ENCODE assay signal across 24 mouse cellular contexts in genomic region chr3:146152913-146153312, GRCm38 (mm10). TPM values are rescaled to one million over a fixed set of nuclear protein-coding genes. Genes with fewer than 3 reads are reported as not detected.
DNase-seq lines count a peak whose midpoint lies in the region; TF ChIP-seq lines count a peak whose summit lies in the region.
"Had no signal": no experiment of that assay in that cellular context is flagged by ENCODE, and none has a peak within 500 bp of the region (broad histone marks: within the 10 kb centered on the region; RNA-seq: fewer than 3 reads in every experiment).

No protein-coding gene starts in this region.

- H3K9ac ChIP-seq in CH12.LX (ENCODE audit: insufficient read depth, low read depth): no peak overlapping the region; the same call in 1 of the 2 replicates
- H3K9ac ChIP-seq: embryonic facial prominence, embryonic 12.5 days; forebrain, embryonic 13.5 days; forebrain, embryonic 15.5 days; forebrain, postnatal 0 days had no signal

- H3K9me3 ChIP-seq in CH12.LX (replicated peaks; ENCODE audit: low read length): no peaks in the 10 kb centered on the region
- H3K9me3 ChIP-seq: embryonic facial prominence, embryonic 10.5 days; embryonic facial prominence, embryonic 12.5 days; forebrain, embryonic 13.5 days; forebrain, embryonic 15.5 days had no signal

- no peak for TF ChIP-seq CTCF in spleen, adult 2 months (IDR thresholded peaks at IDR 0.05; ENCODE audit: extremely low read depth, insufficient read depth, insufficient read length, insufficient replicate concordance)
- TF ChIP-seq CTCF in CH12.LX (conservative IDR thresholded peaks at IDR 0.05 in 1 of 2, IDR thresholded peaks at IDR 0.05 in 1 of 2; ENCODE audit: low read depth in 2 of 2, low read length in 2 of 2): no peak

- H3K36me3 ChIP-seq in spleen, adult 2 months (ENCODE audit: control insufficient read depth, insufficient read depth, low read length): no peaks in the 10 kb centered on the region
- H3K36me3 ChIP-seq in CH12.LX (replicated peaks in 1 of 2; ENCODE audit: control insufficient read depth in 1 of 2, insufficient read depth in 1 of 2, low read length in 1 of 2): no peaks in the 10 kb centered on the region
- H3K36me3 ChIP-seq in macrophage (ENCODE audit: inconsistent target): no peaks in the 10 kb centered on the region
- H3K36me3 ChIP-seq in splenic B cell, adult 2 months (ENCODE audit: control insufficient read depth, insufficient read depth, low read length, poor library complexity, severe bottlenecking): no peaks in the 10 kb centered on the region
- H3K36me3 ChIP-seq: embryonic facial prominence, embryonic 10.5 days; embryonic facial prominence, embryonic 12.5 days; forebrain, embryonic 15.5 days had no signal

- dilution Hi-C loops in CH12.LX (cut with MboI; ENCODE audit: extremely low pct_ligation_motif_present, extremely low pct_unique_long_range_greater_than_20kb, low sequenced_read_pairs): no loop called here

- H3K4me2 ChIP-seq in CH12.LX (ENCODE audit: insufficient read depth, low read depth, poor library complexity, severe bottlenecking): peak overlapping the region; percentile 57
- H3K4me2 ChIP-seq: forebrain, embryonic 13.5 days; forebrain, embryonic 15.5 days had no signal

- WGBS in spleen, adult 2 months: 45% methylated on average over 2 of the region's 2 CpGs
- 100% methylated on average over 2 of the region's 2 CpGs for WGBS in macrophage (ENCODE audit: missing documents)

- H3K79me2 ChIP-seq in CH12.LX (replicated peaks; ENCODE audit: control insufficient read depth, extremely low read depth, insufficient read depth, poor library complexity, severe bottlenecking): peaks cover 30% of the 10 kb centered on the region
- H3K79me2 ChIP-seq in macrophage (ENCODE audit: inconsistent target): peaks cover 73% of the 10 kb centered on the region

- no peaks in the 10 kb centered on the region for H3K27me3 ChIP-seq in spleen, adult 2 months (ENCODE audit: control insufficient read depth, insufficient read depth, low read length)
- H3K27me3 ChIP-seq in CH12.LX (replicated peaks): no peaks in the 10 kb centered on the region
- no peaks in the 10 kb centered on the region for H3K27me3 ChIP-seq in splenic B cell, adult 2 months (ENCODE audit: control insufficient read depth, insufficient read depth, low read length, poor library complexity, severe bottlenecking)

- TF ChIP-seq EP300 in CH12.LX (IDR thresholded peaks at IDR 0.05; ENCODE audit: low read length): no peak

- in situ Hi-C loops in CH12.LX (cut with MboI; ENCODE audit: low pct_ligation_motif_present, low pct_unique_long_range_greater_than_20kb, low sequenced_read_pairs): no loop called here

- intact Hi-C loops in gastrocnemius, postnatal 36 days (cut with DNase I): no loop called here

- no peak overlapping the region for H3K4me3 ChIP-seq in spleen, adult 2 months (ENCODE audit: extremely low read depth, insufficient read depth, insufficient read length)
- H3K4me3 ChIP-seq in CH12.LX (replicated peaks in 1 of 3; ENCODE audit: low read depth in 2 of 3, low read length in 2 of 3, poor library complexity in 1 of 3): peak overlapping the region in 2 of 3 experiments; percentile 2 to 19
- H3K4me3 ChIP-seq in macrophage (ENCODE audit: inconsistent target): no peak overlapping the region
- H3K4me3 ChIP-seq: embryonic facial prominence, embryonic 10.5 days; embryonic facial prominence, embryonic 12.5 days; forebrain, embryonic 13.5 days; forebrain, embryonic 15.5 days had no signal

- DNase-seq in spleen, adult 2 months (ENCODE audit: low read depth in 1 of 2, low spot score in 2 of 2): no peak
- no peak for DNase-seq in spleen, adult 18-20 months
- peak; percentile 74 for DNase-seq in CH12.LX (ENCODE audit: extremely low read depth)
- DNase-seq in splenic B cell, adult 2 months (ENCODE audit: low read depth, low spot score): peak; percentile 45
- DNase-seq in gastrocnemius, postnatal 36 days: no peak
- no peak for DNase-seq in yolk sac, embryonic 10.5 days (ENCODE audit: low spot score)
- no peak for DNase-seq in layer of hippocampus, adult 8-10 months (ENCODE audit: low spot score in 2 of 2)
- DNase-seq: adrenal gland, adult 2 months; adrenal gland, postnatal 10 days; adrenal gland, postnatal 25 days; cerebellum, adult 11-12 months; cerebellum, adult 2 months; cerebellum, adult 9-10 months; cerebellum, postnatal 10 days; cerebellum, postnatal 25 days; forebrain, postnatal 0 days had no signal

- peaks cover 29% of the 10 kb centered on the region for H3K4me1 ChIP-seq in spleen, adult 2 months (ENCODE audit: control insufficient read depth, insufficient read depth, insufficient read length)
- peaks cover 16 to 79% of the 10 kb centered on the region in 2 experiments for H3K4me1 ChIP-seq in CH12.LX (ENCODE audit: control insufficient read depth in 1 of 2, insufficient read depth in 2 of 2)

- peak overlapping the region; percentile 33; the same call in 1 of the 2 replicates for H3K27ac ChIP-seq in spleen, adult 2 months (ENCODE audit: insufficient read depth, low read length)
- H3K27ac ChIP-seq in CH12.LX (ENCODE audit: insufficient read depth, low read depth): peak overlapping the region; percentile 80
- peak overlapping the region; percentile 91 for H3K27ac ChIP-seq in macrophage
- H3K27ac ChIP-seq: embryonic facial prominence, embryonic 10.5 days; embryonic facial prominence, embryonic 12.5 days; forebrain, embryonic 13.5 days; forebrain, embryonic 15.5 days had no signal

- no peak for TF ChIP-seq POLR2A in spleen, adult 2 months (IDR thresholded peaks at IDR 0.05; ENCODE audit: low read depth, low read length)
- TF ChIP-seq POLR2A in CH12.LX (IDR thresholded peaks at IDR 0.05; ENCODE audit: low read depth, low read length): no peak

- TF ChIP-seq RAD21 in CH12.LX (IDR thresholded peaks at IDR 0.05; ENCODE audit: low read depth, low read length): no peak

TF ChIP-seq in CH12.LX, 34 proteins besides CTCF, POLR2A, EP300 and RAD21 (continues in another document):
- TF ChIP-seq ETS1 (conservative IDR thresholded peaks at IDR 0.05; ENCODE audit: low read depth, low read length) (peak; percentile 47), E2F4 (IDR thresholded peaks at IDR 0.05; ENCODE audit: insufficient replicate concordance, low read depth, low read length) (no peak), JUN (IDR thresholded peaks at IDR 0.05; ENCODE audit: insufficient read depth, low read depth, low read length) (no peak), MYC (IDR thresholded peaks at IDR 0.05; ENCODE audit: low read depth, low read length) (peak; percentile 97), NRF1 (IDR thresholded peaks at IDR 0.05; ENCODE audit: low read depth, low read length) (no peak), ZMIZ1 (IDR thresholded peaks at IDR 0.05; ENCODE audit: low read depth, low read length) (no peak), MEF2A (IDR thresholded peaks at IDR 0.05; ENCODE audit: borderline replicate concordance, low read depth, low read length) (no peak; the same call in 1 of the 2 replicates), UBTF (IDR thresholded peaks at IDR 0.05; ENCODE audit: low read depth, low read length) (no peak), MXI1 (IDR thresholded peaks at IDR 0.05; ENCODE audit: low read depth, low read length) (no peak; the same call in 1 of the 2 replicates), BHLHE40 (IDR thresholded peaks at IDR 0.05; ENCODE audit: low read depth, low read length) (peak; percentile 86), CHD2 (IDR thresholded peaks at IDR 0.05; ENCODE audit: low read length) (no peak), USF2 (conservative IDR thresholded peaks at IDR 0.05; ENCODE audit: low read depth, low read length) (no peak), IRF4 (IDR thresholded peaks at IDR 0.05; ENCODE audit: low read depth, low read length) (no peak), MAFK (IDR thresholded peaks at IDR 0.05; ENCODE audit: insufficient replicate concordance, low read length) (no peak), MAX (IDR thresholded peaks at IDR 0.05; ENCODE audit: low read length) (peak; percentile 98)

RNA-seq across cellular contexts. Expression of gene Mcoln2, which starts 3.3 kb away (rescaled TPM):
- polyA plus RNA-seq in spleen, adult 2 months (2012; rRNA removed): 6.6 and 8.2 TPM in 2 replicates
- total RNA-seq in CH12.LX (2012; rRNA removed) (32.0 and 43.8 TPM in 2 replicates), CH12.LX (2014; rRNA removed) (31.0 and 35.8 TPM in 2 replicates)
- polyA plus RNA-seq in CH12.LX (2012; ENCODE audit: insufficient read length, low read depth) (34.9 and 35.1 TPM in 2 replicates), macrophage (2018) (49.3 to 81.1 TPM (median 53.6 TPM) in 3 replicates)
- 1,000 to 10,000 TPM in 5 of 26 experiments, 100 to 1,000 TPM in 21; 274 to 1,392 (median 527) TPM for total RNA-seq in macrophage (2018; cell fraction: chromatin; rRNA removed)
- 100 to 1,000 TPM in 14 of 26 experiments, 10 to 100 TPM in 12; 64.0 to 184 (median 105) TPM for total RNA-seq in macrophage (2018; cell fraction: cytosol; rRNA removed)
- total RNA-seq in macrophage (2018; cell fraction: nucleus; rRNA removed): 1,000 to 10,000 TPM in 2 of 26 experiments, 100 to 1,000 TPM in 24; 189 to 1,164 (median 456) TPM
- under 1 TPM in 1 of 2 experiments, not detected in 1; 0.51 TPM for total RNA-seq in gastrocnemius, postnatal 36 days (2021)
- total RNA-seq in layer of hippocampus, adult 8-10 months (2022): under 1 TPM in 2 of 4 experiments, not detected in 2; 0.34 to 0.36 TPM
- total RNA-seq: adrenal gland, adult 2 months; adrenal gland, postnatal 25 days had no signal
- polyA plus RNA-seq: adrenal gland, adult 2 months; cortical plate, adult 2 months; forebrain, embryonic 15.5 days had no signal

RNA-seq across cellular contexts. Expression of gene Mcoln3, which starts 35.7 kb away (rescaled TPM):
- 3.2 and 4.1 TPM in 2 replicates for polyA plus RNA-seq in spleen, adult 2 months (2012; rRNA removed)
- 7.2 and 11.3 TPM in 2 replicates for total RNA-seq in CH12.LX (2012; rRNA removed)
- total RNA-seq in CH12.LX (2014; rRNA removed): 5.3 and 6.4 TPM in 2 replicates
- polyA plus RNA-seq in CH12.LX (2012; ENCODE audit: insufficient read length, low read depth): 5.2 and 7.2 TPM in 2 replicates
- 10 to 100 TPM; 12.0 to 95.0 (median 30.7) TPM for total RNA-seq in macrophage (2018; cell fraction: chromatin; rRNA removed)
- total RNA-seq in macrophage (2018; cell fraction: cytosol; rRNA removed): 100 to 1,000 TPM in 2 of 26 experiments, 10 to 100 TPM in 24; 10.4 to 108 (median 39.3) TPM
- total RNA-seq in macrophage (2018; cell fraction: nucleus; rRNA removed): 100 to 1,000 TPM in 3 of 26 experiments, 10 to 100 TPM in 23; 12.2 to 121 (median 39.6) TPM
- polyA plus RNA-seq in macrophage (2018): 38.3 to 114 TPM (median 88.0 TPM) in 3 replicates
- not detected for total RNA-seq in gastrocnemius, postnatal 36 days (2021)
- total RNA-seq in layer of hippocampus, adult 8-10 months (2022): not detected
- total RNA-seq: adrenal gland, adult 2 months; adrenal gland, postnatal 25 days; MEL had no signal
- polyA plus RNA-seq: adrenal gland, adult 2 months; cortical plate, adult 2 months had no signal

RNA-seq across cellular contexts. Expression of gene Wdr63, which starts 45.0 kb away (rescaled TPM):
- not detected in 2 replicates for polyA plus RNA-seq in spleen, adult 2 months (2012; rRNA removed)
- total RNA-seq in CH12.LX (2012; rRNA removed): not detected in 2 replicates
- total RNA-seq in CH12.LX (2014; rRNA removed): not detected in 2 replicates
- polyA plus RNA-seq in CH12.LX (2012; ENCODE audit: insufficient read length, low read depth): not detected in 2 replicates
- 1 to 10 TPM in 9 of 26 experiments, under 1 TPM in 16, not detected in 1; 0.22 to 2.2 (median 0.74) TPM for total RNA-seq in macrophage (2018; cell fraction: chromatin; rRNA removed)
- under 1 TPM; 0.06 to 0.58 (median 0.14) TPM for total RNA-seq in macrophage (2018; cell fraction: cytosol; rRNA removed)
- 1 to 10 TPM in 2 of 26 experiments, under 1 TPM in 23, not detected in 1; 0.17 to 1.9 (median 0.45) TPM for total RNA-seq in macrophage (2018; cell fraction: nucleus; rRNA removed)
- polyA plus RNA-seq in macrophage (2018): 0.07 to 0.27 TPM (median 0.10 TPM) in 3 replicates
- total RNA-seq in gastrocnemius, postnatal 36 days (2021): not detected
- 1 to 10 TPM in 2 of 4 experiments, under 1 TPM in 2; 0.67 to 1.7 (median 0.96) TPM for total RNA-seq in layer of hippocampus, adult 8-10 months (2022)
- total RNA-seq: adrenal gland, adult 2 months; adrenal gland, postnatal 25 days; MEL had no signal
- polyA plus RNA-seq: adrenal gland, adult 2 months; CD4-positive, CD25-positive, alpha-beta regulatory T cell, adult 4 months had no signal

Comparison
In these comparisons a context has a peak if more than half of its experiments do, and no peak if none do; other contexts are left out.
1. DNase-seq: peak in CH12.LX (single experiment) and splenic B cell, adult 2 months (single experiment); none in spleen, adult 2 months (0 of 2), spleen, adult 18-20 months (0 of 2), gastrocnemius, postnatal 36 days (0 of 2), yolk sac, embryonic 10.5 days (single experiment) and layer of hippocampus, adult 8-10 months (0 of 2).
2. H3K27ac ChIP-seq: peak in every context shown above with its lines; median percentile 91 in macrophage; 80 in CH12.LX; 33 in spleen, adult 2 months.
3. H3K4me3 ChIP-seq: peak in CH12.LX (2 of 3); none in spleen, adult 2 months (single experiment) and macrophage (single experiment).
4. RNA of gene Mcoln2, which starts 3.3 kb away (total RNA-seq): 31.0 to 43.8 TPM in CH12.LX; 0.51 TPM in gastrocnemius, postnatal 36 days and 0.34 to 0.36 TPM in layer of hippocampus, adult 8-10 months; every median in the first group is over 10 times any median in the second.
5. RNA of gene Mcoln3, which starts 35.7 kb away (total RNA-seq): 5.3 to 11.3 TPM in CH12.LX; not detected in gastrocnemius, postnatal 36 days and not detected in layer of hippocampus, adult 8-10 months; every median in the first group is over 4 times any median in the second.